Mouse (Mus musculus) kidney, postnatal 14 days (tissue): Measurements from ENCODE around the gene Hsd3b7.
A peak's percentile ranks its signal among the peaks of the same experiment; 100 is the strongest.
"Not testable (repeated sequence)": the region's sequence is repeated elsewhere in the genome, so short reads cannot be mapped to it uniquely, and the experiment has no call there.

Source experiments
- DNase-seq: peaks from one replicate; pipeline ENCODE4 v3.0.0; 2022; ENCODE audit warnings: mixed read lengths

The Hsd3b7 gene

GRCm38 (mm10) chr7:127820836-127821509 lies 20.6 kb downstream of the Hsd3b7 start:
- peak; percentile 55 for DNase-seq

DNA sequence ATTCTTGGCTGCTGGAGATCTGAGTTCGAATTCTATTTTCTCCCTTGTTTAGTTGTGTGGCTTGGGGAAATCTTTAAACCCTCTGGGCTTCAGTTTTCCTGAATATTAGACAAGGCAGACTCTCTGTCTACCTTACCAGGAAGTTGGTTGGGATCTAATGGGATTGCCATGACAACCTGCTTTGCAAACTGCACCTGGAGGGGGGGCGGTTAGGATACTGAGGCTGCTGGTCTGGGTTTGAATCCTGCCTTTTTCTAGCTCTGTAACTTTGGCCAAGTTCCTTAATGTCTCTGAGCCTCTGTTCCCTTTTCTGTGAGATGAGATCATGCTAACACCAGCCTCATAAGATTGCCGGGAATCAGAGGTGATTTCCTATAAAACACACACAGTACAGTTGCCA lies 22.1 kb downstream of the Hsd3b7 start:
- no peak for DNase-seq

DNA sequence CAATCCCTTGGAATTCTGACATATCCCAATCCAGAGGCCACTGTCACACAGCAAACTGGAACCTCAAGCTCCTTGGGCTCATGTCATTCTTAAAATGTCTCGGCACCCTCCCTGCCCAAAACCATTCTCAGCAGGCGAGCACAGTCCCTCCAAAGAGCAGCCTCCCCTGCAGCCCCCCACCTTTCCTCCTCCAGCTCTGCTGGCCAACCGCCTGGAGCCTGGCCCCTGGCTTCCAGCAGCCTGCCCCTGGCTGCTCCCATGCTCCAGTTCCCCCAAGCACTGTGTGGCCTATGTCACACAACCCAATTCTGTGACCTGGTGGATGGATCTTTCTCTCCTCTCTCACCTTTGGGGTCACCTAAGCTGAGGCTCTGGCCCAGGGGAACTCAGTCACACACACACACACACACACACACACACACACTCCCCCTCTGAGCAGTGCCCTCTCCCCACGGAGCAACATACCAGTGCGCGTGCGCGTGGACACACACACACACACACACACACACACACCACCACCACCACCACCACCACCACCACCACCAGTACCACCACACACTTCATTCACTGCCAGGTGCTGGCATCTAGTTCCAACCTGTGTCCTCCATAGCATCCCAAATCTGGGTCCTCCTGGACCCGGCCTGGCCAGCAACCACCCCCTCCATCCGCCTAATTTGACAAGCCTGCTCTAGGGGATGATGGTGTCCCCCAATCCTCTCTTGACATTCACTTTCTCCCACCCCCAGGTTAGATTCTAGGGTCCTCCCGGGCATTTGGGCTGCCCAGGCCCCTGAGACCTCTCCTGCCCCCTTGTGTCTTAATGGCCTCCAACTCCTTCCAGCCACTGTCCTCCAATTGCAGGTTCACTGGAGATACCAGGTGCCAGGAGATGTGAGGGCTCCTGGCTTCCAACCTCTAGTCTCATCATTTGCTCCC lies 23.1 kb downstream of the Hsd3b7 start:
- no peak for DNase-seq

DNA sequence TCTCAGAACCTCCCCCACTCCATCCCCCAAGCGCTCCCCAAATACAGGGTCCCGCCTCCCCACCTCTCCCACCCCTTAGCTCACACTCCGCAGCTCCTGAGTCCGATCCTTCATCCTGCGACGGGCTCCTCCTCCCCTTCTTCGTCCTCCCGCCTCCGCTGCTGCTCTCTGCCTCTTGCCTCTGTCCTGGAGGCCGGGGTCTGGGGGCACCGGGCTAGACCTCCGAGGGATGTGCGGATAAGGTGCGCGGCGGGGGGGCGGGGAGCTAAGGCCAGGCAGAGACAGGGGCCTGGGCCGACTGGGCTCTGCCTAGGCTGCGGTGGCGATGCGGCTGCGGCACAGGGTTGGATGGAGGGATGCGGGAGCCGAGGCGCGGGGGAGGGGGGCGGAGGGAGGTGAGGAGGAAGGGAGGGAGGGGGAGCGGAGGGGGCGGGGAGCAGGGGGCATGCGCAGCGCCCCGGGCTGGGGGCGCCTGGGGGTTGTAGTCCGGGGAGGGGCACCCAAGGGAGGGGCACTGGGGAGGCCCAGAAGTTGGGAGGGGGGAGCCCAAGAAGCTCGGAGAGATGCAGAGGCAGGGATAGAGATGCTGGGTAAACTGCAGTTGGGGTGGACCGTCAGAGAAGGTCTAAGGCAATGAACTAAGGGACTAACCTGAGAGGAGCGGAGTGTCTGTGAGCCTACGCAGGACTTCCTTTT lies 23.9 kb downstream of the Hsd3b7 start, which contains the start of the genes Stx4a and Stx1b:
Gene Stx4a (plus strand): TSS at position 119 of the 696 bp plus-strand sequence.
Gene Stx1b (minus strand): TSS at position 374 of the 696 bp plus-strand sequence.
- peak; percentile 35 for DNase-seq

GRCm38 (mm10) chr7:127835550-127835949 lies 35.1 kb downstream of the Hsd3b7 start:
- DNase-seq, result no peak

- no peak for DNase-seq
These were observed 37.1 kb downstream of the Hsd3b7 start for GRCm38 (mm10) chr7:127837473-127837872.

GRCm38 (mm10) chr7:127837878-127838277 lies 37.5 kb downstream of the Hsd3b7 start:
- DNase-seq, result not testable (repeated sequence)

GRCm38 (mm10) chr7:127840031-127840430 lies 39.6 kb downstream of the Hsd3b7 start:
- DNase-seq, result not testable (repeated sequence)

DNA sequence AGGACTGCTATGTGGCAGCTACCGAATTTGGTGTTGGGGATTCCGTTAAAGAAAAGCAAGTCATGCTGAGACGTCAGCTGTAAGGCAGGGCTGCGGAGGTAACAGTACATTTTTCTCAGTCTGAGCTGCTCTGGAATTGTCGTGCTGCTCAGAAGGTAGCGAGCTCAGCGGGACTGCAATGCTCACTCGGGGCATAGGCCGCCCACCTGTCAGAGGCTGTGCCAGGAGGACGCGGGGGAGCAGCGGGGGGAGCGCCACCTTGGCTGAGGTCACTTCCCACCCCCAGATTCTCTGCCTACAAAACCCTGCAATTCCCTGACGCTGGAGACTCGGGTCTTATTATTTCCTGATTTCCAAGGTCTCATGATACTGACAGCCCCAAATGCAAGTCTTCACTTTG lies 40.5 kb downstream of the Hsd3b7 start:
- peak; percentile 65 for DNase-seq

GRCm38 (mm10) chr7:127841340-127842000 lies 41.1 kb downstream of the Hsd3b7 start:
- peak; percentile 95 for DNase-seq

GRCm38 (mm10) chr7:127842001-127842718 lies 41.8 kb downstream of the Hsd3b7 start:
- DNase-seq, result peak; percentile 91

GRCm38 (mm10) chr7:127849973-127850875 lies 49.8 kb downstream of the Hsd3b7 start:
- no peak for DNase-seq

DNA sequence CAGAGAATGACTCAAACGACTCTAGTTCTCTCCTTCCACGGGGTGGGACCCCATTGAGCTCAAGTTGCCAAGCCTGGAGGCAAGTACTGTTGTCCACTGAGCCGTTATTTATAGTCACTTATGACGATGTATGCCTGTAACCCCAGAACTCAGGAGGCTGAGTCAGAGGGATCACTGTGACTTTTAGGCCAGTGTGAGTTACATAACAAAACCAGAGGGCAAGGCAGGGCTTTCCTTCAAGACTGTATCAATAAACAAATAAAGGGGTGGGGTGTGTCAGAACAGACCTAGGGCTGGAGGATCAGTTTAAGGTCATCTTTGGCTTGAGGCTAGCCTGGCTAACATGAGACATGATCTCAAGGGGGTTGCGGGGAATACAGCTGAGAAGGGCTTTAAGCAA lies 50.5 kb downstream of the Hsd3b7 start:
- no peak for DNase-seq
